ENCODE assay signal across 8 mouse cellular contexts in the genomic region with DNA sequence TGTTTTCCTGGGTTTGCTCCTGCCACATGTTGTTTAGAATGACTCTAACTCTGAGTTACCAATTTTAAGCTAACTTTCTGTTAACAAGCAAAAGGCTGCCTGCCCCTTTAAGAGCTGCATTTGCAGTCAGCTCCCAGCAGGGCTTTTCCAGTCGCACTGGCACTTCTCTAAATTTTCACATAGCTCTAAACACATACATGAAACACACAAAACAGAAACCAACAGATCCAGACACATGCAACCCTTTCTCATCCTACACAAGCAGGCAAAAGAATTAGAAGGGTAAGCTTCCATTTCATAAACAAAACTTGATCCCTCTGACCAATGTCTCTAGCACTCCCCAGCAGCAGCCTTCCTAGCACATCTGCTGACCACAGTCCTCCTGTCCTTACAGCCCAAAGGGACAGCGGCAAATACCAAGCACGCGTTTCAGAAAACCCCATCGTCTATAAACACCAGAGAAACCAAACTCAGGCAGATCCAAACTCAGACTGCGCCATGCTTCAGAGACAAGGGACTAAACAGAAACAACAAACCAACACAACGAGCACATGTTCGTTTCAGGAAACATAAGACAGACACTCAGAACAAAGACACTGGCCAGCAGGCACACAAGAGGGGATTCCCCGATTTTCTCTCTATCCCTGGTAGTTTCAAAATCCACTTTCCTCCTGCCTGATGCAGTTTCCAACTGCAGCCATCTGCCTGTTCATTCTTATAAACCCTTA.
DNase-seq lines count a peak whose midpoint lies in the region; ATAC-seq and TF ChIP-seq lines count a peak whose summit lies in the region.
"Not testable (repeated sequence)": the region's sequence is repeated elsewhere in the genome, so short reads cannot be mapped to it uniquely, and the experiment has no call there.

No protein-coding gene starts in this region.

- H3K4me2 ChIP-seq in forebrain, embryonic 13.5 days: peak overlapping the region; percentile 6; the same call in 1 of the 2 replicates
- peak overlapping the region; percentile 37 for H3K4me2 ChIP-seq in heart, embryonic 16.5 days (ENCODE audit: low read depth, low read length)
- peak overlapping the region; percentile 30; the same call in 1 of the 2 replicates for H3K4me2 ChIP-seq in intestine, embryonic 16.5 days (ENCODE audit: low read depth, low read length)
- peak overlapping the region; percentile 34; the same call in 1 of the 2 replicates for H3K4me2 ChIP-seq in midbrain, embryonic 16.5 days (ENCODE audit: low read length)
- H3K4me2 ChIP-seq in stomach, postnatal 0 days (replicated peaks; ENCODE audit: low read depth): peak overlapping the region; percentile 14; the same call in 1 of the 2 replicates

- TF ChIP-seq CTCF in ES-Bruce4 (IDR thresholded peaks at IDR 0.05; ENCODE audit: low read depth, low read length); liver, adult 2 months (IDR thresholded peaks at IDR 0.05; ENCODE audit: low read depth, low read length): not testable (repeated sequence)
- TF ChIP-seq CTCF in stomach, postnatal 0 days (IDR thresholded peaks at IDR 0.05; ENCODE audit: low read depth): peak; percentile 34; the same call in 1 of the 2 replicates

- 29% methylated on average over 9 of the region's 9 CpGs for WGBS in forebrain, embryonic 13.5 days
- 34% methylated on average over 9 of the region's 9 CpGs for WGBS in heart, embryonic 16.5 days
- WGBS in intestine, embryonic 16.5 days: 32% methylated on average over 9 of the region's 9 CpGs
- WGBS in liver, adult 2 months: 32% methylated on average over 9 of the region's 9 CpGs
- WGBS in midbrain, embryonic 16.5 days: 26% methylated on average over 9 of the region's 9 CpGs
- 25% methylated on average over 9 of the region's 9 CpGs for WGBS in stomach, postnatal 0 days

- H3K27ac ChIP-seq in ES-Bruce4 (ENCODE audit: insufficient read depth, low read length): peak overlapping the region; percentile 100
- H3K27ac ChIP-seq in forebrain, embryonic 13.5 days; heart, embryonic 16.5 days (ENCODE audit: low read length); intestine, embryonic 16.5 days (ENCODE audit: low read length); liver, adult 2 months (replicated peaks; ENCODE audit: insufficient read depth, low read depth, low read length); midbrain, embryonic 16.5 days (ENCODE audit: low read length); stomach, postnatal 0 days (replicated peaks): not testable (repeated sequence)

- not testable (repeated sequence) for TF ChIP-seq EP300 in ES-Bruce4 (IDR thresholded peaks at IDR 0.05; ENCODE audit: insufficient read depth, low read depth, low read length); stomach, postnatal 0 days (optimal IDR thresholded peaks at IDR 0.05)

- not testable (repeated sequence) for ATAC-seq in forebrain, embryonic 13.5 days; heart, embryonic 16.5 days (replicated peaks; ENCODE audit: extremely low read depth, insufficient read depth, low FRiP score); intestine, embryonic 16.5 days; midbrain, embryonic 16.5 days; stomach, postnatal 0 days (ENCODE audit: low FRiP score, low TSS enrichment)

- H3K9me3 ChIP-seq in ES-Bruce4 (replicated peaks; ENCODE audit: control insufficient read depth, insufficient read depth, low read length, poor library complexity, severe bottlenecking); forebrain, embryonic 13.5 days (replicated peaks); heart, embryonic 16.5 days (replicated peaks; ENCODE audit: control insufficient read depth, low read length); intestine, embryonic 16.5 days (ENCODE audit: control insufficient read depth, low read length); midbrain, embryonic 16.5 days (replicated peaks; ENCODE audit: control insufficient read depth, low read length, poor library complexity, severe bottlenecking); stomach, postnatal 0 days (ENCODE audit: control insufficient read depth, low read length): not testable (repeated sequence)

- peak overlapping the region; percentile 81 for H3K9ac ChIP-seq in ES-Bruce4 (ENCODE audit: low read depth, poor library complexity, severe bottlenecking)
- not testable (repeated sequence) for H3K9ac ChIP-seq in forebrain, embryonic 13.5 days; heart, embryonic 16.5 days (ENCODE audit: low read length); intestine, embryonic 16.5 days (ENCODE audit: low read depth, low read length); liver, adult 2 months (ENCODE audit: low read depth, low read length); midbrain, embryonic 16.5 days (ENCODE audit: low read depth, low read length); stomach, postnatal 0 days (ENCODE audit: low read length)

- TF ChIP-seq POLR2A in ES-Bruce4 (IDR thresholded peaks at IDR 0.05; ENCODE audit: insufficient read depth, low read length); liver, adult 2 months (IDR thresholded peaks at IDR 0.05; ENCODE audit: extremely low read depth, insufficient read depth, low read length): not testable (repeated sequence)

- not testable (repeated sequence) for H3K79me2 ChIP-seq in liver, adult 2 months (ENCODE audit: control insufficient read depth, insufficient read depth, low read length)

- H3K36me3 ChIP-seq in ES-Bruce4 (ENCODE audit: control insufficient read depth, insufficient read depth, low read length, poor library complexity, severe bottlenecking); forebrain, embryonic 13.5 days (ENCODE audit: poor library complexity, severe bottlenecking); heart, embryonic 16.5 days (ENCODE audit: control insufficient read depth, insufficient read depth); intestine, embryonic 16.5 days (ENCODE audit: control insufficient read depth, insufficient read depth, low read length); liver, adult 2 months (ENCODE audit: control insufficient read depth, insufficient read depth, low read length); midbrain, embryonic 16.5 days (ENCODE audit: control insufficient read depth, insufficient read depth, low read length); stomach, postnatal 0 days (ENCODE audit: control insufficient read depth, insufficient read depth, low read length): not testable (repeated sequence)

- H3K27me3 ChIP-seq in ES-Bruce4 (ENCODE audit: control insufficient read depth, insufficient read depth, low read length, poor library complexity, severe bottlenecking); forebrain, embryonic 13.5 days; heart, embryonic 16.5 days (ENCODE audit: control insufficient read depth, insufficient read depth, low read length); intestine, embryonic 16.5 days (replicated peaks; ENCODE audit: control insufficient read depth, insufficient read depth, low read length); liver, adult 2 months (ENCODE audit: control insufficient read depth, insufficient read depth, low read length); midbrain, embryonic 16.5 days (ENCODE audit: control insufficient read depth, insufficient read depth, low read depth, low read length); stomach, postnatal 0 days (ENCODE audit: control insufficient read depth, insufficient read depth, low read length): not testable (repeated sequence)

- H3K4me3 ChIP-seq in ES-Bruce4 (ENCODE audit: low read depth, low read length): peak overlapping the region; percentile 61
- H3K4me3 ChIP-seq in forebrain, embryonic 13.5 days; intestine, embryonic 16.5 days (ENCODE audit: low read length); liver, adult 2 months (ENCODE audit: insufficient read depth, low read depth, low read length); midbrain, embryonic 16.5 days (ENCODE audit: low read depth, low read length): not testable (repeated sequence)
- H3K4me3 ChIP-seq in heart, embryonic 16.5 days (ENCODE audit: low read length): peak overlapping the region; percentile 20
- H3K4me3 ChIP-seq in stomach, postnatal 0 days (ENCODE audit: low read depth, low read length): peak overlapping the region; percentile 15; the same call in 1 of the 2 replicates

- H3K4me1 ChIP-seq in ES-Bruce4 (ENCODE audit: control insufficient read depth, insufficient read depth, low read length); forebrain, embryonic 13.5 days; heart, embryonic 16.5 days (ENCODE audit: control insufficient read depth, insufficient read depth, low read length); intestine, embryonic 16.5 days (ENCODE audit: control insufficient read depth, insufficient read depth, low read length); liver, adult 2 months (ENCODE audit: control insufficient read depth, insufficient read depth, low read length); midbrain, embryonic 16.5 days (ENCODE audit: control insufficient read depth, insufficient read depth, low read length); stomach, postnatal 0 days (replicated peaks; ENCODE audit: control insufficient read depth, insufficient read depth): not testable (repeated sequence)

- peak; percentile 51 for DNase-seq in embryo, embryonic 10.5 days (ENCODE audit: low spot score)
- peak; percentile 1 for DNase-seq in liver, adult 2 months (ENCODE audit: extremely low read depth, low read depth, low spot score)
- not testable (repeated sequence) for DNase-seq in stomach, postnatal 0 days (ENCODE audit: low spot score)
